Mouse (Mus musculus): ENCODE data around the gene Slc39a11. TPM values are rescaled to one million over a fixed set of nuclear protein-coding genes. Genes with fewer than 3 reads are reported as not detected.
A peak's percentile ranks its signal among the peaks of the same experiment; 100 is the strongest.

Gene Slc39a11
- polyA plus RNA-seq, 1 experiment from 2014 or later = 42.2 TPM

DNA sequence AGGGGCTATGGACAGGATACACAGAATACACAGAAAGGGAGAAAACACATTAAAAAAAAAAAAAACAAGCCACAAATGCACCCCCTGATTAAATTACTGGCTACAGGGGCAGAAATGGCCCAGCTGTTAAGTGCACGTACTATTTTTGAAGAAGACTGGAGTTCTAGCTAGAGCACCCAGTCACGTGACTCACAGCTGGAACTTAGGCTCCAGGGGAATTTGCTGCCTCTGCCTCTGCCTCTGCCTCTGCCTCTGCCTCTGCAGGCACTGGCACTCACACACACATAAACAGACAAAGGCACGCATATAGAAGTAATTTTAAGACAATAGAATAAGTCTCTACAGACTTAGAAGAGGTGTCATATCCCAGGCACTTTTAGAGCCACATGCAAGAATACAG, 224.4 kb downstream of the Slc39a11 start:
- Histone ChIP-seq H3K4me3 (no peak overlapping the region), H3K4me2 (replicated peaks) (no peak overlapping the region), H3K9me3 (no peaks in the 10 kb centered on the region), H3K27me3 (no peaks in the 10 kb centered on the region), H3K36me3 (no peaks in the 10 kb centered on the region), H3K4me1 (peaks cover 21% of the 10 kb centered on the region), H3K9ac (replicated peaks) (no peak overlapping the region), H3K27ac (replicated peaks) (peak overlapping the region; percentile 29)
- 0 out of 2 replicates have a peak, but pooled peaks have one; percentile 4 for ATAC-seq (replicated peaks)
- WGBS = 54% methylated on average over 3 of the region's 3 CpGs

DNA sequence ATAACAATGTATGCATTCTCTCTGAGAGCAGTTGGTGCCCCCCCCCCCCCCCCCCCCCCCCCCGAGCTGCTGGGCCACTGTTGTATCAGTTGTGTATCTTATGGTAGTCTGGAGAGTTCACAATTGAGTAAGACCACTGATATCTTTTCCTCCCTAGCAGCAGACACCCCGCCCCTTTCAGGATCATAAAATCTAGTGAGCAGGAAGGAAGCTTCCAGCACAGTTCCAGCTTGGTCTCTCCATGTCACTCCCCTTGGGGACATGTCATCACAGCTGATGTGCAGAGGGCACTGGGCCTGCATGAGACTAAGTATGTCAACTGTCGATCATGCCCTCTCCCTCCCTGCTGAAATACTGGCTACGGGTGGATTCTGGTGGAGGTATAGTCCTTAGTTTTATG, 225.1 kb downstream of the Slc39a11 start:
- no peak for ATAC-seq (replicated peaks)
- H3K27ac ChIP-seq (replicated peaks) = no peak overlapping the region
- H3K9ac ChIP-seq (replicated peaks) = no peak overlapping the region

GRCm38 (mm10) chr11:113422598-113422997, 227.3 kb downstream of the Slc39a11 start:
- Histone ChIP-seq H3K4me1 (peaks cover 37% of the 10 kb centered on the region), H3K4me3 (no peak overlapping the region), H3K4me2 (replicated peaks) (no peak overlapping the region), H3K27ac (replicated peaks) (no peak overlapping the region), H3K36me3 (no peaks in the 10 kb centered on the region), H3K27me3 (no peaks in the 10 kb centered on the region), H3K9me3 (no peaks in the 10 kb centered on the region), H3K9ac (replicated peaks) (no peak overlapping the region)
- ATAC-seq (replicated peaks) = no peak
- 96% methylated on average over 7 of the region's 7 CpGs for WGBS

More for the DNA sequence above, 225.1 kb downstream of the Slc39a11 start:
- peaks cover 23% of the 10 kb centered on the region for H3K4me1 ChIP-seq
- no peak overlapping the region for H3K4me2 ChIP-seq (replicated peaks)
- H3K9me3 ChIP-seq = no peaks in the 10 kb centered on the region
- H3K4me3 ChIP-seq = no peak overlapping the region
- 67% methylated on average over 4 of the region's 4 CpGs for WGBS
- H3K27me3 ChIP-seq = no peaks in the 10 kb centered on the region
- H3K36me3 ChIP-seq = no peaks in the 10 kb centered on the region

GRCm38 (mm10) chr11:113418921-113419655, 230.8 kb downstream of the Slc39a11 start:
- Histone ChIP-seq H3K4me3 (no peak overlapping the region), H3K9me3 (no peaks in the 10 kb centered on the region), H3K4me1 (peaks cover 21% of the 10 kb centered on the region), H3K36me3 (no peaks in the 10 kb centered on the region), H3K9ac (replicated peaks) (no peak overlapping the region), H3K4me2 (replicated peaks) (0 out of 2 replicates have a peak overlapping the region, but pooled peaks have one; percentile 7), H3K27me3 (no peaks in the 10 kb centered on the region), H3K27ac (replicated peaks) (peak overlapping the region; percentile 80)
- ATAC-seq (replicated peaks) = no peak; the same call in 1 of the 2 replicates
- WGBS = 37% methylated on average over 15 of the region's 15 CpGs

DNA sequence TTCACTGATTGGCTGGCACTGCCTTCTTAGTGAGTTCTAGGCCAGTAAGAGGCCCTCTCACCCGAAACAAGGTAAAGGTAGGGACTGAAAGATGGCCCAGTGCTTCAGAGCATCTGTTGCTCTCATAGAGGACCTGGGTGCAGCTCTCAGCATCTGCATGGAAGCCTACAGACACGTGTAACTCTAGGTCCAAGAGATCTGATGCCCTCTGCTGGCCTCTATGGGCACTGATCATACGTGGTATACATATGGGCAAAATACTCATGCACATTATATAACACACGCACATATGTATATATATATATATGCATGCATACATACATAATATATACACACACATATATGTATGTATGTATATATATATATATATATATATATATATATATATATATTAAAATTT, 231.9 kb downstream of the Slc39a11 start:
- Histone ChIP-seq H3K27ac (replicated peaks) (no peak overlapping the region), H3K36me3 (no peaks in the 10 kb centered on the region), H3K4me1 (peaks cover 21% of the 10 kb centered on the region), H3K27me3 (no peaks in the 10 kb centered on the region), H3K9me3 (no peaks in the 10 kb centered on the region), H3K9ac (replicated peaks) (no peak overlapping the region), H3K4me2 (replicated peaks) (no peak overlapping the region), H3K4me3 (no peak overlapping the region)
- WGBS = 92% methylated on average over 4 of the region's 4 CpGs
- no peak for ATAC-seq (replicated peaks)

DNA sequence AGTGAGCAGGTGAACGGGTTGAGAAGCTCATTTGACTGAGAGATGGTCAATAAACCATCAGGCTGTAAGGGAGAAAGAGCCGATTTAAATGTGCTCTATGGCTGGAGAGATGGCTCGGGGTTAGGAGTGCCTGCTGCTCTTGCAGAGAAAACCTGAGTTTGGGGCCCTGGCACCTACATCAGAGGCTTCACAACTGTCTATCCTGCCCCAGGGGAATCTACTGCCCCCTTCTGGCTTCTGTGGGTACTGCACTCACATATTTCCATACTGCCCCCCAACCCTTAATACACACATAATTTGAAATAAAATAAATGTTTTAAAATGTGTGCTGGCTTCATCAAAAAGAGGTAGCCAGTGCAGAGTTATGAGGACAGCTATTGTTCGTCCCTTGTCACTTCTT, 237.3 kb downstream of the Slc39a11 start:
- H3K36me3 ChIP-seq = no peaks in the 10 kb centered on the region
- 90% methylated on average over 4 of the region's 4 CpGs for WGBS
- no peaks in the 10 kb centered on the region for H3K27me3 ChIP-seq
- no peak overlapping the region for H3K27ac ChIP-seq (replicated peaks)
- H3K4me3 ChIP-seq = no peak overlapping the region
- H3K4me2 ChIP-seq (replicated peaks) = no peak overlapping the region
- H3K4me1 ChIP-seq = no peaks in the 10 kb centered on the region
- H3K9me3 ChIP-seq = no peaks in the 10 kb centered on the region
- no peak for ATAC-seq (replicated peaks)
- no peak overlapping the region for H3K9ac ChIP-seq (replicated peaks)

DNA sequence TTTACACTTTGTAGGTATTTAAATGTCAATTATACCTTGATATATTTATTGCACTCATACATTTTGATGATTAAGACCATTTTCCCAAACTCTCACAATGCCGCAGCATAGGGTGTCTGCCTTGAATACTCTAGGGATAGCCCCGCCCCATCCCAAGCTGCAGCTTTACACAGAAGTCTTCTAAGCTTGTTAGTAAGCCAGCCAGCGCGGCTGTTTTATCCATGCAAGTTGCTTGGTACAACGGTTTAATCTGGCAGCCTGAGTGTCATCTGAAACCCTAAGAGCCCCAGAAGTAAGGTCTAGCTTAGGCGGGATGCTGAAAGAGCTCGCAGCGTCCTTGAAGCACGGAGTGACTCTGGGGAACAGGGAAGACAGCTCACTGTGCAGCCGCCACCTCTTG, 238.1 kb downstream of the Slc39a11 start:
- Histone ChIP-seq H3K27me3 (no peaks in the 10 kb centered on the region), H3K4me1 (no peaks in the 10 kb centered on the region), H3K9ac (replicated peaks) (no peak overlapping the region), H3K4me3 (no peak overlapping the region), H3K36me3 (no peaks in the 10 kb centered on the region), H3K9me3 (no peaks in the 10 kb centered on the region), H3K27ac (replicated peaks) (no peak overlapping the region), H3K4me2 (replicated peaks) (no peak overlapping the region)
- WGBS = 63% methylated on average over 10 of the region's 10 CpGs
- ATAC-seq (replicated peaks) = no peak

DNA sequence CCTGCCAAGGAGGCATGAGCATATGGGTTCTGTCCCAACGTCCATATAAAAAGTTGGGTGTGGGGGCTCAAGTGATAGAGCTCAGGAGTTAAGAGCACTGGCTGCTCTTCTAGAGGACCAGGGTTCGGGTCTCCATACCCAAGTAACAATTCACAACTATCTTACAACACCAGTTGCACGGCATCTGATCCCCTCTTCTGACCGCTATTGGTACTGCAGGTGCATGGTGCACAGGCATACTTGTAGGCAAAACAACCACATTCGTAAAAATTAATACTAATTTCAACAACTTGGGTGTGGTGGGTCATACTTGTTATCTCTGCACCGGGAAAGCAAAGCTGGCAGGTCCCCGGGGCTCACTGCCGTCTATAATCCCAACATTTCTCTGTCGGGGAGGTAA, 240.8 kb downstream of the Slc39a11 start:
- Histone ChIP-seq H3K36me3 (no peaks in the 10 kb centered on the region), H3K4me1 (peaks cover 2% of the 10 kb centered on the region; the same call in 1 of the 2 replicates), H3K27me3 (no peaks in the 10 kb centered on the region), H3K4me3 (no peak overlapping the region), H3K9me3 (no peaks in the 10 kb centered on the region), H3K4me2 (replicated peaks) (no peak overlapping the region), H3K27ac (replicated peaks) (no peak overlapping the region), H3K9ac (replicated peaks) (no peak overlapping the region)
- WGBS = 90% methylated on average over 9 of the region's 9 CpGs
- ATAC-seq (replicated peaks) = no peak

DNA sequence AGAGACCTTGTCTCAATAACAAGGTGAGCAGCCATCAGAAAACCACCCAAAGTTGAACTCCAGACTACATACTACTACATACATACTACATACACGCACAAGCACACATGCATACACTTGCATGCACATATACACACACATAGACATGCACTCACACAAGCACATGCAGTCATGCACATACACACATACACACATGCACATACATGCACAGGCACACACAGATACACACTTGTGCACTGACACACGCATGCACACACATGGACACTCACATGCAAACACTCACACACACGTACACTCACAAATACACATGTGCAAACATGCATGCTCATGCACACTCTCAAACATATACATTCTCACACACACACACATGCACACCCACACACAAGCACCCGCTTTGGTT, 242.4 kb downstream of the Slc39a11 start:
- Histone ChIP-seq H3K4me2 (replicated peaks) (no peak overlapping the region), H3K9ac (replicated peaks) (no peak overlapping the region), H3K4me3 (no peak overlapping the region), H3K36me3 (no peaks in the 10 kb centered on the region), H3K27ac (replicated peaks) (no peak overlapping the region), H3K4me1 (peaks cover 2% of the 10 kb centered on the region; the same call in 1 of the 2 replicates), H3K9me3 (no peaks in the 10 kb centered on the region), H3K27me3 (no peaks in the 10 kb centered on the region)
- 97% methylated on average over 4 of the region's 4 CpGs for whole genome bisulfite sequencing
- ATAC-seq (replicated peaks) = no peak

- no peak for ATAC-seq (replicated peaks)
- no peaks in the 10 kb centered on the region for H3K9me3 ChIP-seq
- no peak overlapping the region for H3K27ac ChIP-seq (replicated peaks)
- no peaks in the 10 kb centered on the region for H3K36me3 ChIP-seq
- H3K27me3 ChIP-seq = no peaks in the 10 kb centered on the region
- no peak overlapping the region for H3K4me3 ChIP-seq
- peaks cover 3% of the 10 kb centered on the region for H3K4me1 ChIP-seq
- H3K4me2 ChIP-seq (replicated peaks) = no peak overlapping the region
- 96% methylated on average over 4 of the region's 4 CpGs for WGBS
- H3K9ac ChIP-seq (replicated peaks) = no peak overlapping the region
Observed at GRCm38 (mm10) chr11:113400868-113401267, 249.0 kb downstream of the Slc39a11 start.

GRCm38 (mm10) chr11:113399601-113400000, 250.3 kb downstream of the Slc39a11 start:
- no peak for ATAC-seq (replicated peaks)
- Histone ChIP-seq H3K9me3 (no peaks in the 10 kb centered on the region), H3K4me2 (replicated peaks) (no peak overlapping the region), H3K27ac (replicated peaks) (no peak overlapping the region), H3K4me1 (peaks cover 3% of the 10 kb centered on the region), H3K36me3 (no peaks in the 10 kb centered on the region), H3K4me3 (no peak overlapping the region), H3K9ac (replicated peaks) (no peak overlapping the region), H3K27me3 (no peaks in the 10 kb centered on the region)
- 84% methylated on average over 11 of the region's 11 CpGs for WGBS

GRCm38 (mm10) chr11:113397394-113397793, 252.5 kb downstream of the Slc39a11 start:
- WGBS = 87% methylated on average over 1 of the region's 1 CpGs
- Histone ChIP-seq H3K27ac (replicated peaks) (no peak overlapping the region), H3K9me3 (no peaks in the 10 kb centered on the region), H3K4me2 (replicated peaks) (no peak overlapping the region), H3K36me3 (no peaks in the 10 kb centered on the region), H3K4me1 (peaks cover 21% of the 10 kb centered on the region), H3K27me3 (no peaks in the 10 kb centered on the region), H3K9ac (replicated peaks) (no peak overlapping the region), H3K4me3 (no peak overlapping the region)
- no peak for ATAC-seq (replicated peaks)

Measured in forebrain, embryonic 15.5 days (tissue).